Mouse (Mus musculus) forebrain, embryonic 12.5 days (tissue): Measurements from ENCODE around the gene Nid2. TPM values are rescaled to one million over a fixed set of nuclear protein-coding genes. Genes with fewer than 3 reads are reported as not detected.

Source experiments
- ATAC-seq: fragments of 200-750 bp; cut with Nextera tagmentation; 2 replicates; pipeline ENCODE4 v1.8.0; 2017; ENCODE audit warnings: moderate TSS enrichment; ENCODE audit not compliant: low FRiP score
- H3K27ac ChIP-seq: fragments of 300-500 bp; sonication (generic); 2 replicates; pipeline ENCODE4 v1.5.1; 2016; ENCODE audit warnings: mild to moderate bottlenecking
- H3K27me3 ChIP-seq: fragments of 300-500 bp; sonication (generic); 2 replicates; pipeline ENCODE4 v1.6.1; 2016; ENCODE audit warnings: mild to moderate bottlenecking
- H3K36me3 ChIP-seq: fragments of 300-500 bp; sonication (generic); replicated peaks from 2 replicates; pipeline ENCODE4 v1.6.1; 2016; ENCODE audit warnings: mild to moderate bottlenecking
- H3K4me1 ChIP-seq: fragments of 300-500 bp; sonication (generic); 2 replicates; pipeline ENCODE4 v1.6.1; 2016
- H3K4me2 ChIP-seq: fragments of 300-500 bp; sonication (generic); 2 replicates; pipeline ENCODE4 v1.6.1; 2016; ENCODE audit warnings: mild to moderate bottlenecking, moderate library complexity
- H3K4me3 ChIP-seq: fragments of 300-500 bp; sonication (generic); replicated peaks from 2 replicates; pipeline ENCODE4 v1.5.1; 2016; ENCODE audit warnings: mild to moderate bottlenecking
- H3K9ac ChIP-seq: fragments of 300-500 bp; sonication (generic); 2 replicates; pipeline ENCODE4 v1.6.1; 2016; ENCODE audit warnings: mild to moderate bottlenecking
- H3K9me3 ChIP-seq: fragments of 300-500 bp; sonication (generic); 2 replicates; pipeline ENCODE4 v1.6.1; 2016
- WGBS: fragments of 180-500 bp; shearing (Covaris S2); methylation state at CpG from one replicate; pipeline ENCODE4 v1.1.7; 2016; 5-methylcytosine and 5-hydroxymethylcytosine counted together
- polyA plus RNA-seq: library from polyadenylated mRNA; unstranded; fragments of >200 nt; fragmentation: Nextera tagmentation; extraction: Ambion mirVana; gene quantifications from 2 replicates; pipeline ENCODE4 v1.2.1, GENCODE M21; 2016

Nid2 gene
- polyA plus RNA-seq, 1 experiment from 2014 or later: 39.4 TPM

DNA sequence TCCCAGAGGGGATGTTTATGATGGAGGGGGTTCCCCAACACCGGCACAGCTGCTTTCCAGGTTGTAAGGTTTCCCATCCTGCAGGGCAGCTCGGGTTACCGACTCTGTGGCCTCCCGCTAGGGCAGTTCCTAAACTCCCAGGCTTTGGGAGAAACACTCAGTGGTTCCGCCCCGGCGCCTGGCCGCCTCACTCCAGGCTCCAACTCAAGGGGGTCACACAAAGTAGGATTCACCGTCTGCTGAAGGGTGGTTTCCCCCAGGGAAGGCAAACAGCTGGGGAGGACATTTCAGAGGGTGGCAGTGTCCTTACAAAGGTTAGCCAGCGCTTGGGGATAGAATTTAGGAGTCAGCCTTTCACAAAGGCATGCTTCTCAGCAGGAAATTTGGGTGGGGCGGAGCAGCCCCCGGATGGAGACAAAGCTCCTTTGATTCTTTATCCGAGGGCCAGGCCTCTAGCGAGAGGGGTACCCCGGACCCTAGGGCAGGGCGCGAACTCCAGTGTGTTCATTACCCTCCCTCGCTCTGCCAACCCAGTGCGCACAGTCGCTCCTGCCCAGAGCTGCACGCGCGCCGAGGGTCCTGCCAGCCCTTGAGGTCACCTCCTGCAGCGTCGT is 547 bp upstream of the Nid2 start:
- H3K9ac ChIP-seq: peak overlapping the region; percentile 40; the same call in 1 of the 2 replicates
- H3K27ac ChIP-seq: peak overlapping the region; percentile 42
- no peak; the same call in 1 of the 2 replicates for ATAC-seq

DNA sequence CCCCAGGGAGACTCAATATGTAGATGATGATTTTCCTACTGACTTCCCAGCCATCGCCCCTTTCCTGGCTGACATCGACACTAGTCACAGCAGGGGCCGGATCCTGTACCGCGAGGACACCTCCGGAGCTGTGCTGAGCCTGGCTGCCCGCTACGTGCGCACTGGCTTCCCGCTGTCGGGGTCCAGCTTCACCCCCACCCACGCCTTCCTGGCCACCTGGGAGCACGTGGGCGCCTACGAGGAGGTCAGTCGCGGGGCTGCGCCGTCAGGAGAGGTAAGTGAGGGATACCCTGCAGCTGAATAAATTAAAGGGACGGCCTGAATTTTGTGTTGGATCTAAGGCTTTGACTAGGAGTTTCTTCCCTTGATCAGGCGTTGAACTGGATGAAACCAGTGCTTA is 1.2 kb downstream of the Nid2 start:
- H3K9ac ChIP-seq: peak overlapping the region; percentile 53
- H3K4me1 ChIP-seq: peaks cover 23% of the 10 kb centered on the region
- H3K36me3 ChIP-seq: no peaks in the 10 kb centered on the region
- no peaks in the 10 kb centered on the region for H3K9me3 ChIP-seq
- H3K4me3 ChIP-seq: peak overlapping the region; percentile 53
- ATAC-seq: 0 out of 2 replicates have a peak, but pooled peaks have one; percentile 33
- H3K27me3 ChIP-seq: peaks cover 45% of the 10 kb centered on the region
- no peak overlapping the region for H3K27ac ChIP-seq
- H3K4me2 ChIP-seq: peak overlapping the region; percentile 87
- WGBS: 2% methylated on average over 21 of the region's 21 CpGs

More for the DNA sequence above, 547 bp upstream of the Nid2 start:
- Histone ChIP-seq H3K4me1 (peaks cover 23% of the 10 kb centered on the region), H3K27me3 (peaks cover 42% of the 10 kb centered on the region), H3K9me3 (no peaks in the 10 kb centered on the region), H3K36me3 (no peaks in the 10 kb centered on the region), H3K4me3 (peak overlapping the region; percentile 53), H3K4me2 (peak overlapping the region; percentile 87)
- 2% methylated on average over 26 of the region's 26 CpGs for WGBS

DNA sequence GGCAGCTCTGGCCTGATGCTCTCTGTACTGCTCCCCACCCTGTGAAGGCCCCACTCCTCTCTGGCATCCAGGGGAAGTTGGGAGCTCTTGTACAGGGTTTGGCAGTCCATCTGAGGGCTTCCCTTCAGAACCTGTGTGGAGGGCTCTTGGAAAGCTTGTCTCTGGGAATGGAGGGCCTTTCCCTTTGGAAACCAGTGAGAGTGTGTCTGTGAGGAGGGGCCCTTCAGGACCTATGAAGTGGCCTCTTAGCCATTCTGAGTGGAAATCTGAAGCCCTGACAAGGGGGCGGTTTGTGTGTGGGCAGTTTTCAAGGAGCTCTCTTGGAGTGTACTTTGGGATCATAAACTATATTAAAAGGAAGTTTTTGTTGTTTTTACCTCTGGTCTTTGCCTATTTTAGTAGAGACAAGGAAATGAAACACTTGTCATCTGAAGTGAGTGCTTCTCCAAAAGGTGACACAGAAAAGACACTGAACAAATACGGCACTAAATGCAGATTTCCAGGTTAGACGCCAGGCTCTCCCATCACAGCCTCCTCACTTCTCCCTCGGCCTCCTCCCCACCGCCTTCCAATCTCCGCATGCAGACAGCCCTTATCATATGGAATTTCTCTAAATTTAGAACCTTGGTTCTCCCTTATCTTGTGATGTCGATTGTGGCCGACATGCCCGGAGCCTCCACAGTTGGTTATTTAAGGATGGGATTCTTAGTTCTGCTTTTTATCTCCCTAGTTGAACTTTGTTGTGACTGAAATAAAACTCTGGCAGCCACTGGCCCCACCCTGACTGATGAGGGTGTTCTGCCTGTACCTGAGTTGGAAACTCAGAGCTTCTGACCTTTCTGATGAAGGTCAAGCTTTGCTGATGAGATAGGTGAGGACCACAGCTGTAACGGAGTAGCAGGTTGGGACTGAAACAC is 8.5 kb downstream of the Nid2 start:
- peaks cover 9% of the 10 kb centered on the region; the same call in 1 of the 2 replicates for H3K27me3 ChIP-seq
- H3K4me1 ChIP-seq: peaks cover 13% of the 10 kb centered on the region
- ATAC-seq: no peak
- H3K9ac ChIP-seq: no peak overlapping the region
- WGBS: 82% methylated on average over 10 of the region's 10 CpGs
- H3K4me2 ChIP-seq: no peak overlapping the region
- H3K9me3 ChIP-seq: no peaks in the 10 kb centered on the region
- no peak overlapping the region for H3K4me3 ChIP-seq
- H3K36me3 ChIP-seq: no peaks in the 10 kb centered on the region
- H3K27ac ChIP-seq: no peak overlapping the region

DNA sequence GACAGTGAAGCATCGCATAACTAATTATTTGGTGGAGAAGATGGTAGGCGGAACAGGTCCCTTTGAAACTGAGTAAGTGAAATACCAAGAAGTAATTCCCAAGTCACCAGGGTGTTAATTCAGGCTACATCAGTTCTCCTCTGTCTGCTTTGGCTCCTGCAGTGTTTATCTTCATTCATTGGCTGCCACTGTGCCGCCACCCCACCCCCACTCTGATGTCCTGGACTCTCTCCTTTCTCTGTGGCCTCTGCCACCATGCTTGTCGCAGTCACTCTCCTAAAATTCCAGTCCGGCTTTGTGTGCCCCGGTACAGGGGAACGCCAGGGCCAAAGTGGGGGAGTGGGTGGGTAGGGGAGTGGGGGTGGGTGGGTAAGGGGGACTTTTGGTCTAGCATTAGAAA is 9.7 kb downstream of the Nid2 start:
- Histone ChIP-seq H3K4me3 (no peak overlapping the region), H3K27ac (no peak overlapping the region), H3K9me3 (no peaks in the 10 kb centered on the region), H3K27me3 (0 out of 2 replicates have a peak, but pooled peaks cover 7% of the 10 kb centered on the region), H3K4me1 (peaks cover 16% of the 10 kb centered on the region), H3K9ac (no peak overlapping the region), H3K4me2 (no peak overlapping the region), H3K36me3 (no peaks in the 10 kb centered on the region)
- no peak for ATAC-seq
- WGBS: 12% methylated on average over 7 of the region's 7 CpGs

DNA sequence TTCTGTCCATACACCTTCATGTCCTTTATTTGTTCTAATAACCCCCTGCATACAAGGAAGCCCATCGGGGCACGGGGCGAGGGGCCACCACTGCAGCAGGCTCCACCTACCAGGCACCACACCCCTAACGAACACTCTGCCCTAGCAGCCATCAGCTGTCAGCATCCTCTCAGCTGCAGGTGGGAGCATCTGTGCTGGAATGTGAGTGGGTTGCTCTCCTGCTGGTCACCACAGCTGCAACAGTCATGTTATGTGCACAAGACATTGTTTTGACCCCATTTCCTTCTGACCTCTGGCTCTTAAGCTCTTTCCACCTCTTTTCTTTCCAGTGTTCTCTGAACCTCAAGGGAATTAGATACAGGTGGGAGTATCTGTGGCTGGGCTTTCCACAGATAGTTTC is 10.9 kb downstream of the Nid2 start:
- Histone ChIP-seq H3K36me3 (no peaks in the 10 kb centered on the region), H3K4me2 (no peak overlapping the region), H3K4me1 (peaks cover 23% of the 10 kb centered on the region), H3K9me3 (no peaks in the 10 kb centered on the region), H3K27ac (no peak overlapping the region), H3K27me3 (0 out of 2 replicates have a peak, but pooled peaks cover 3% of the 10 kb centered on the region), H3K4me3 (no peak overlapping the region), H3K9ac (no peak overlapping the region)
- no peak for ATAC-seq
- 55% methylated on average over 4 of the region's 4 CpGs for WGBS

DNA sequence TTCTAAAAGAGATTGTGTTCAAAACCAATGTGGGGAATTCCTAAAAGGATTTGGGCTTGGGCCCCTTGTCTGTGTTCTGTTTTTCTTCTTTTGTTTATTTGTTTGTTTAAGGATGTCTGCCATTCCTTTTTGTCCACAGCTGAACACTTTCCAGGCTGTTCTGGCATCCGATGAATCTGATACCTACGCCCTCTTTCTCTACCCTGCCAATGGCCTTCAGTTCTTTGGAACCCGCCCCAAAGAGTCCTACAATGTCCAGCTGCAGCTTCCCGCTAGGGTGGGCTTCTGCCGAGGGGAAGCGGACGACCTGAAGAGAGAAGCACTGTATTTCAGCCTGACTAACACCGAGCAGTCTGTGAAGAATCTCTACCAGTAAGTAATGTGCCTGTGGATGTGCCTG is 12.5 kb downstream of the Nid2 start:
- 59% methylated on average over 8 of the region's 8 CpGs for WGBS
- Histone ChIP-seq H3K36me3 (peaks cover 2% of the 10 kb centered on the region; the same call in 1 of the 2 replicates), H3K4me1 (peaks cover 28% of the 10 kb centered on the region), H3K4me3 (no peak overlapping the region), H3K4me2 (no peak overlapping the region), H3K9me3 (no peaks in the 10 kb centered on the region), H3K9ac (no peak overlapping the region), H3K27ac (no peak overlapping the region), H3K27me3 (0 out of 2 replicates have a peak, but pooled peaks cover 3% of the 10 kb centered on the region)
- ATAC-seq: no peak

DNA sequence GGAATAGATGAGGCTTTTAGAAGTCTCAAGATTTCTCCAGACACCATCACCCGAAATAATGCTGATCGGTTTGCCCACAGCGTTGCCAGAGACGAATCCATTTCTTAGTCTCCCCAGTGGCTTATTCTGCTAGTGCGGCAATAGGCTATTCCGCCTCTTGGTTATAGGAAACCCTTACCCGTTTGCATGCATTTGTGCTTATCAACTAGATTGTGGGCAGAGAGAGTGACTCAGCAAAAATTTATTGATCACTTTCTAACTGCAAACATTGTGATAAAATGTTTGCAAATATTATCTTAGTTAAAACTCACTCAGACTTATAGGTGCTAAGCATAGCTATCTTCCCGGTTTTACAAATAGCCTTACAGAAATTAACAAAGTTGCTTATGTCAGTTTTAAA is 13.3 kb downstream of the Nid2 start:
- no peaks in the 10 kb centered on the region for H3K9me3 ChIP-seq
- 87% methylated on average over 8 of the region's 8 CpGs for WGBS
- H3K4me1 ChIP-seq: peaks cover 28% of the 10 kb centered on the region
- H3K9ac ChIP-seq: no peak overlapping the region
- H3K27me3 ChIP-seq: 0 out of 2 replicates have a peak, but pooled peaks cover 3% of the 10 kb centered on the region
- H3K27ac ChIP-seq: no peak overlapping the region
- ATAC-seq: no peak
- peaks cover 4% of the 10 kb centered on the region; the same call in 1 of the 2 replicates for H3K36me3 ChIP-seq
- H3K4me3 ChIP-seq: no peak overlapping the region
- no peak overlapping the region for H3K4me2 ChIP-seq

DNA sequence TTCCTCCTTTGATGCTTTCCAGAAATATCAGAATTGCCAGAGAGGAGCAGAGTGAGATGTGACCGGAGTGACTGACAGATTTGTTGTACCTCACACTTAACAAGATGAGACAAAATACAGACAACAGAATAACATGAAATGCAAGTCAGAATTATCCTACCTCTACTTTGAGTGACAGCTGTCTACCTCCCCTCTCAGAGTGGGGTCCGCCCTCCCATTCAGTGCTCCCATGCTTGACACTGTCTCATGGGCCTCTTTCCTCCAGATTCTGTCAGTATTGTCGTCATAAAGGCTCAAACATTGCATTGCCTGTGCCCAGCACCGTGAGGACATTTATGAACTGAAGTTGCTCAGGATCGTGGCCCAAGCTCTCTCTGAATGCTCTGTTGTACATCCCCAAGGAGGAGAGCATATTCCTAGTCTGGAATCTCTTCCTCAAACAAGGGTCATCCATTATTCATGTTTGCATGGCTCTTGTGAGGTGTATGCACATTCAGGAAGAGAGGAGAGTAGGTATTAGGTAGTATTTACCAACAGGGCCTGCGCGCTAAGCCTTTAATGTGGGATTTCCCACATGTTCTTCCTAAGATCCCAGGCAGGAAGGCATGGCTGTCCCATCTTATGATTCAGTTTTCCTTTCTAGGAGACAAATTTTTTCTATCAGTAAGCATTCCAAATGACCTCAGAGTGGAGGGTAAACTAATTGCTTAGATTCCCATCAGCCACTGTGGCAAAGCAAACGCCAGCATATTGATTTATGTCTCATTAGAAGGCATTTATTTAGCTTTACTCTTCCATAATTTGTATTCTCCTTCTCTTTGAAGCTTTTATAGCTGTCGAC is 14.7 kb downstream of the Nid2 start:
- H3K9me3 ChIP-seq: no peaks in the 10 kb centered on the region
- H3K4me1 ChIP-seq: peaks cover 36% of the 10 kb centered on the region
- 63% methylated on average over 9 of the region's 9 CpGs for WGBS

DNA sequence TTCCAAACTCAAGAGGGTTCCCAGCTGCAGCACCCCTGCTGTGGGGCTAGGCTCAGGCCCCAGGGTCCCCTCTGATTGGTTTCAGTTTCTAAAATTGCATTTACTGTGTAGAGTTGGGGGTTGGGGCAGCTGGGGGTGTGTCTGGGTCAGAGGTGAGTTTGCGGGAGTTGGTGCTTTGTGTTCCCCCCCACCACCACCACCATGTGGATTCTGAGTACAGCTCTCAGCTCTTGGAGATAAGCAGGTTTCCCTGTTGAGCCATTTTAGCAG is 15.2 kb downstream of the Nid2 start:
- H3K4me3 ChIP-seq: no peak overlapping the region
- 0 out of 2 replicates have a peak, but pooled peaks cover 3% of the 10 kb centered on the region for H3K27me3 ChIP-seq
- H3K4me2 ChIP-seq: no peak overlapping the region
- no peak overlapping the region for H3K9ac ChIP-seq
- peak; percentile 23; the same call in 1 of the 2 replicates for ATAC-seq
- H3K9me3 ChIP-seq: no peaks in the 10 kb centered on the region
- H3K36me3 ChIP-seq: peaks cover 4% of the 10 kb centered on the region; the same call in 1 of the 2 replicates
- 19% methylated on average over 1 of the region's 1 CpGs for WGBS
- peaks cover 32% of the 10 kb centered on the region for H3K4me1 ChIP-seq
- H3K27ac ChIP-seq: no peak overlapping the region

More for the DNA sequence above, 14.7 kb downstream of the Nid2 start:
- Histone ChIP-seq H3K4me3 (no peak overlapping the region), H3K27me3 (0 out of 2 replicates have a peak, but pooled peaks cover 3% of the 10 kb centered on the region), H3K4me2 (no peak overlapping the region), H3K27ac (no peak overlapping the region), H3K36me3 (peaks cover 4% of the 10 kb centered on the region; the same call in 1 of the 2 replicates), H3K9ac (no peak overlapping the region)
- ATAC-seq: no peak

DNA sequence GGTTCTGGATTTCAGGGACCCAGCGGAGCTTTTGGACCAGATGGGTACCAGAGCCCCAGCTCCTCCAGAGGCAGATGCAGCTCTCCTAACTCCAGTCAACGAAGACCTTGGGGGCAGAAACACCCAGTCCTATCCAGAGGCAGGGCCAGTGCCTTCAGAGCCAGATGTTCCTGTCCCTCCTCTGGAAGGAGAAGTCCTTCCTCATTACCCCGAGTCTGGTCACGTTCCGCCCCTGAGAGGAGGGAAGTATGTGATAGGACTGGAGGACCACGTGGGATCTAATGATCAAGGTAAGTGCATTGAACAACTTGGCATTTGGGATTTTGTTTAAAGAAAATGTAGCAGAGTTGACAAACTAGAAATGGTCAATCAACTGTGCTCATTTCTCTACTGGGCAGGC is 17.6 kb downstream of the Nid2 start:
- 91% methylated on average over 6 of the region's 6 CpGs for WGBS
- Histone ChIP-seq H3K9me3 (no peaks in the 10 kb centered on the region), H3K27me3 (no peaks in the 10 kb centered on the region), H3K4me3 (no peak overlapping the region), H3K27ac (no peak overlapping the region), H3K9ac (no peak overlapping the region), H3K4me1 (peaks cover 31% of the 10 kb centered on the region), H3K4me2 (no peak overlapping the region), H3K36me3 (peaks cover 4% of the 10 kb centered on the region; the same call in 1 of the 2 replicates)
- no peak for ATAC-seq

DNA sequence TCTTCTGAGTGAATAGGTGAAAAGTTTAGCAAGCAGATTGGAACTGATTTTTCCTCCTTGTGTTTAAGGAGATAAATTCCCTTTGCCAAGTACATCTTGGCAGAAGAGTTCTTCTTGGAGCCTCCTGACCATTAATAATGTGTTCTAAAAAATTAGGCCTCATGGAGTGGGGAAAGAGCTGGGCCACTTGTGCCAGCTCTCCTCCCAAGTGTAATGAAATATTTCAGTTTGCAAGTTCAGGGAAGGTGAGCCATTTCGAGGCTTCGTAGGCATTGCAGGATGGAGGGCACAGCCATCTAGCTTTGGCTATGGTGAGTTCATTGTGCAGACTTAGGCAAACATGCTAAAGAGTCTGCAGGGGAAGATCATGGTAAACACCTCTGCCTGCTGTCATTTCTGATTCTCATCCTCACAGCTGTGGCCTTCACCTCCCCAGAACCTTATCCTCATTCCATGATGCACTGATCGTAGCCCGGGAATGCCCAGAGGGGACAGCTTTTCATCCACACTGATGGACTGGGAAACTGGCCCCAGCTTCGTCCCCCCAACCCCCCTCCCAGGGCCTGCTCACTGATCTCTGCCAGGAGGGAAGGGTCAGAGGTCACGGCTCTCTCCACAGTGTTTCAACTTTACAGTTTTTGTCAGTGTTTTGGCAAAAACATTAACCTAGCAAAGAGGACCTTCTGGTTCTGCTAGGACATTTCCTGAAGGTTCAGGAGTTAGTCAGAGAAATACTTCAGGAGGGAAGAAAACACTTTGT is 18.6 kb downstream of the Nid2 start:
- no peak overlapping the region for H3K4me2 ChIP-seq
- H3K4me1 ChIP-seq: peaks cover 31% of the 10 kb centered on the region
- WGBS: 44% methylated on average over 6 of the region's 6 CpGs
- H3K9me3 ChIP-seq: no peaks in the 10 kb centered on the region
- no peak for ATAC-seq
- H3K9ac ChIP-seq: no peak overlapping the region
- no peak overlapping the region for H3K4me3 ChIP-seq
- H3K27me3 ChIP-seq: no peaks in the 10 kb centered on the region
- H3K27ac ChIP-seq: no peak overlapping the region
- H3K36me3 ChIP-seq: peaks cover 4% of the 10 kb centered on the region; the same call in 1 of the 2 replicates
